Mouse (Mus musculus): ENCODE data around the gene Meis2.

Meis2 gene

GRCm38 (mm10) chr2:115938926-115939563 is 126.6 kb downstream of the Meis2 start:
- peak; percentile 63 for DNase-seq

DNA sequence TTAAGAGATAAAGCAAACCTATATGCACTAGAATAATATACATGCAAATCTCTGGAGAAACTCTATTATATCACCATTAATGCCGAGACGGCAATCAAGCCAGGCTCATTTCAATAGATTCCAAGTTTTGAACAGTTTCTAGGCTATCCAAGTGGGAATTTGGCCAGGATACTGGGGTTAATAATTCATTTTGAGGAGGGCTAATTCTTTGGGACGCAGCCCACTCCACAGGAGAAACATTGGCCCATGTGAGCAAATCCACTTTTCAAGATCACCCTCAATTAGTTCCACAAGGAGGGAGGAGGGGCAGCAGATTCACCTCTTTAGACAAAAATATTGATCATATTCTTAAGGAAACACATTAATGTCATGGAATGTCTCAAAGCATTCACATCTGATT is 127.3 kb downstream of the Meis2 start:
- no peak for DNase-seq

DNA sequence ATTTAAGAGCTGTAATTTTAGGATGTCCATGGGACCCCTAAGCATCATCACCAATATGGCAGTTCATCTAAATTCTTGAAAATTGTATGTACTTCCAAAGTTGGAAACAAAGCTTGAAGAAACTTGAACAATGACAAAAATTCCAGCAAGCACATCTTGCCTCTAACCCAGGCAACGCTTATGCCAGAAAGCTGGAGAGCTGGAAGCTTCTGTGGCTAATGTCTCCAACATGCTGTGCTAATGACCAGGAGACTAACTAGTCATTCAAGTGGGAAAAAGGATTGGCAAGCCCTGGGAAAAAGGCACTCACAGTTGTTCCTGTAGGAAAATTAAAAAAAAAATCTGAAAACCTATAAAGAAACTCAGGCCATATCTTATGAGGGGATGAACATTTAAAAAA is 127.7 kb downstream of the Meis2 start:
- no peak for DNase-seq

- DNase-seq = no peak
Observed at GRCm38 (mm10) chr2:115936786-115937185, 128.9 kb downstream of the Meis2 start.

DNA sequence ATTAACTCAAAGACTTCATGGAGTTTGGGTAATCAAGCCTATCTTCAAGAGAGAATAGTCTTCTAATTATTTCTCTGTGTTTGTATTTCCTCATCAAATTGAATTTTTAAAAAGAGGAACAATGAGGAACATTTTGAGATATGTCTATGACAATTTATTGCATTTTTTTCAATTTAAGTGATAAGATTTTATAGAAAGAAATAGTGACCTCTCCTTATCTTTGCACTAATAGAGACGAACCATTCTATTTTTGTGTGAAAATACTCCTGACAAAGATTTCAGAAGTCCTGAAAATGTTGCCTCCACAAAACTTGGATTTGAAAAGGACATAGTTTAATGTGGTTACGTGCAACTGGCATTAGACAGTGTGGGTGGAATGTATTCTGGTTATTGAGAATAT is 131.3 kb downstream of the Meis2 start:
- no peak for DNase-seq

GRCm38 (mm10) chr2:115933259-115933658 is 132.4 kb downstream of the Meis2 start:
- DNase-seq = no peak

DNA sequence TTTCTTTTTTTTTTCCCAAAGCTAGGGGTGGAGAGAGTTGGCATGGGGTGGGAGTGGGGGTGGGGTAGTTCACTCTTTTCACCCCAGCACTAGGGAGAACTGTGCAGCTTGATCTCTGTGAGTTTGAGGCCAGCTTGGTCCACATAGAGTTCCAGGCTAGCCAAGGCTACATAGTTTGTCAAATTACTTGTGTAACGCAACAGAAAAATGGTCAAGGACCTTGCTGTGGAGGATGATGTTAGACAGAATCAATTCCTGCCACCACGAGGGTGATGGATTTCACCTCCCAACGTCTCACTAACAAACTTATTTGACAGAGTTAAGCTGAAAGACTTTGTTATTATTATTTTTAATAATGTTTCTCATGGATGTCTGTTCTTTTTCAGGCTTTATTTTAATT is 139.9 kb downstream of the Meis2 start:
- DNase-seq = no peak

DNA sequence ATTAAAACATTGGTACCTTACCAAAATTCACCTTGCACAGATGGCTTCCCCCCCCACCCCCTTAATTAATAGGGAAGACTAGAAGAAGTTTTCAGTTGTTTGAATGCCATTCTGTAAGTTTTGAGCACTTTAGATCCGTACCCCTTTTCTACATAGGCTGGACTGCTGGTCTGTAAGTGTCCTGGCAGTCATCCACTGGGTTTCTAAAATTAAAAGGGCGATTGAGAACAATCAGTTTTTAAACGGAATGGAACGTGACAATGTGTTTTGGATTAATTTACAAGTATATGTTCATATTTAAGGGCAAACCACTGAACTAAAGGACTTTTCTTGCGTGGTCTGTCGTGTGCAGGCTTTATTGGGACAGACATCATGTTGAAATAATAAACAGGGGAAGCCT is 141.2 kb downstream of the Meis2 start:
- DNase-seq = no peak

DNA sequence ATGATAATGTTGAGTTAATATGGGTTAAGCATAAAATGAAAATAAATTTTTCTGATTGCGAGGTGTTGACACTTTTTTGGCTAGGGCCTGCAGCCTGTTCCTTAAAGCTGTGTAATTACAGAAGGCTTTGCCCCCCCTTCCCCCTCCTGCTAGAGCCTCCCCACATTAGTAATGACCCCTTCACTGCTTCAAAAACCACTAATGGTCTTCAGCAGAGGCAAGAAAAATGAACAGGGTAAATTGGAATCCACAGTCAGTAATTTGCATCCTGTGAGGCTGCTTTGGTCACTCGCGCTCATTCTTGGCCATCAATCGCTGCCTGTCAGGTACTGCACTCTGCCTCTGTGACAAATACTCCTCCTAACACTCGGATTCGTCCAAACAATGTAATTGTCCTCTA is 142.4 kb downstream of the Meis2 start:
- no peak for DNase-seq

DNA sequence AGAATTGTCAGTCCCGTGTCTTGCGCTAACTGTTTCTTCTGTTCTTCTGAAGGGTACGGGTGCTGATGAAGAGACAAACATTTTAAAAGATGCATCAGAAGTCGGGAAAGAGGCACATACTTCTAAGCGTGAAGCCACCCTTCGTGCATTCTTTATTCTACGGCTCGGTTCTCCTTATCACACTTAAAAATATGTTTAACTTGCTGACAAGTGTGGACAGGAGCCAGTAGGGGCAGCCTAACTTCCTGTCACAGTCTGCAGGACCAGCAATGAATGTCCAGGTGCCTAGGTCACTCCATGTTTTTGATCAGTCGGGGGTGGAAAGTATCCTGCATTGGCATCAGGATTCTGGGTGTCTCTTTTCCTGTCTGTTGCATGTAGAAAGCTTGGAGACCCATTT is 144.0 kb downstream of the Meis2 start:
- no peak for DNase-seq

DNA sequence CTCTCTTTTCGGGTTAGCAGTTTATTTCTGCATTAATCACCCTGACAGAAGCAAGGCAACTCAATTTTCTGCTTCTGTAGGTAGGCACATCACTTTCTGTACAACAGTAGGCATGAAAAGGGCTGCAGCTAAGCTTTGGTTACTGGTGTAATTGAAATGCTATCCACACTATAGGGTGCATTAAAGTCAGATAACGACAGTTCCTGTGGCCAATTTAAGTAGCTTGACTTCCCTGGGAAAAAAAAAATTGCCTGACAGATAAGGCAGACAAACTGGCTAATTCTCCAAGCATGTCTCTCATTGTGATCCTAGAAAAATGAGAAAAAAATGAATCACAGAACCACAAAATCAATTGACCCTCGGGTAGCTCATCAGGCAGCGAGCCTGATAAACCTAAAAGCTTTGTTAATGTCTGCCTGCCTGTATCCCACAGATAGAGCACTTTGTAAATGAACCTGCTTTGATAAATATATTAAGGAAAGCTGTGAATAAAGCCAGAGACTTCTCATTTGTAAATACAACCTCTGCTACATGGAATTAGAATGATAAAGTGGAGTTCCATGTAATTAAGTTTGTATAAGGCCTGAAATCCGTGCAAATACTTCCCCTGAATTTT is 145.2 kb downstream of the Meis2 start:
- no peak for DNase-seq

DNA sequence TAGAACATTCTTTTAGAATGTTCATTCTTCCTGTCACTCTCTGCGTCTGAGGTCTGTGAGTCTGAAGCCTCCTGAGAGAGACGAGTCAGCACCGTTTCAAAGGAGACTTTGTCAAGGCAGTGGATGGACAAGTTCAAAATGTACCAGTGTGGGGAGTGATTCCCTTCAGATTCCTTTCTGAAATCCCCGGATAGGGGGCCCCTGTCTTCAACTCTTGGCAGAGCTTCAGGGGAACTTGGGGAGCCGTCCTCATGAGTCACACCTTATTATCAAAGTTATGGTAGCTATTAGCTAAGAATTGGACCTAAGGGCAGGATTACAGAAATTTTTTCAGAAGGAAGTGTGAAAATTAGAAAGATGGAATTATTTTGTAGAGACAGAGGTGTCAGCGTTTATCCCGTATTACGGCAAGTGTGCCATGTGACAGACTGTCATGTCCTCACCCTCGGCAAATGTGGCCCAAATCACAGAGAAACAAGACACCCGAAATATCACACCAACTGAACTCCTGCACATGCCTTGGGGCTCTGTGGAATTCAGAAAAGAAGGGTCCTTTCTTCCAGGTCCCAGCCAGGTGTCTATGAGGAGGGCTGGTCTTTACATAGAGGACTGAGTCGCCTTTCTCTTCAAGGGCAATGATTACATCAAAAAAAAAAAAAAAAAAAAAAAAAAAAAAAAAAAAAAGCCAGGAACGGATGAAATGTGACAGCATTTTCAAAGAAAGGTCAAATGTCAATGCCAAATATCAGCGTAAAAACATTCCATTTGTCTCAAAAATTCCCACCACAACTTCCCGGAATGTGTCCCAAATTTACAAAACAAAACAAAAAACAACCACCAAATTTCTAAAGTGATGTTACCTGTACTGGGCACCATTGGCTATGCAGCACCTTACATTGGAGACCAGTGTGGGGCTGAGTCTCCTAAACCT is 146.2 kb downstream of the Meis2 start:
- DNase-seq = no peak

DNA sequence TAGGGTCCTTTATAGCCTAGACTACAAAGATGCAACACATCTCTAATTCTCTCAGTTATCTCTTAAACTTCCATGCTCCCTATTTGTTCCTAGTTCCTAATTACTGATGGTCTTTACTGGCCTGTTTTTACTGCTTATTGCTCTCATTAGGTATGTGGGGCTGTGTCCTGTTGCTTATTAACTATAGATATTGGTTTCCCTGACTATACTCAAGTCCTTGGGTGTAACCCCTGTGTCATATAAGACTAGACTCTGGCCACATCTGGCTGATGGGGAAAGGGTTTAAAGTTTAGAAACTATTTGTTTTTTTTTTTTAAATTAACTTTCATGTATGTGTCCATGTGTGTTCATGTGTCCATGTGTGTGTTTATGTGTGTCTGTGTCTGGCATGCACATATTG is 147.1 kb downstream of the Meis2 start:
- DNase-seq = no peak

GRCm38 (mm10) chr2:115914539-115914938 is 151.1 kb downstream of the Meis2 start:
- DNase-seq = no peak

- no peak for DNase-seq
Observed at GRCm38 (mm10) chr2:115912948-115913529, 152.6 kb downstream of the Meis2 start.

- no peak for DNase-seq
Observed at GRCm38 (mm10) chr2:115911913-115912642, 153.6 kb downstream of the Meis2 start.

- no peak for DNase-seq
Observed at GRCm38 (mm10) chr2:115910217-115910616, 155.4 kb downstream of the Meis2 start.

GRCm38 (mm10) chr2:115901007-115901406 is 164.6 kb downstream of the Meis2 start:
- DNase-seq = no peak

DNA sequence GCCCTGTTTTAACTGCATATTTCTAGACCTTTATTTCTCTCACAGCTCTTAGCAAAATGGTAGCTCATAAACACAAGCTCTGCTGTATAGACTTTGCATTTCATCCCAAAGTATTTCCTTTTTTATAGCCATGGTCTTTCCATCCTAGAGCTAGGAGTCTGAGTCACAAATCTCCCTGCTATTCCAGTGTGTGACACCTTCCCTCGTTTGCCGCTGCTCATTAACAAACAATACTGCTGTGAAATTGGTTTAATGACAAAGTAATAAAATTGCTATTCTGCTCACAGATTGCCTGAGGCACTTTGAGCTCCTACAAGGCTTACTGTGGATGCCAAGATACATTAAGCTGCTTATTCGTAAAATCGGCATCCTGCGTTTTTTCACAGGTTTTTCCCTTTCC is 168.1 kb downstream of the Meis2 start:
- DNase-seq = no peak

- DNase-seq = no peak
Observed at GRCm38 (mm10) chr2:115897001-115897400, 168.6 kb downstream of the Meis2 start.

DNA sequence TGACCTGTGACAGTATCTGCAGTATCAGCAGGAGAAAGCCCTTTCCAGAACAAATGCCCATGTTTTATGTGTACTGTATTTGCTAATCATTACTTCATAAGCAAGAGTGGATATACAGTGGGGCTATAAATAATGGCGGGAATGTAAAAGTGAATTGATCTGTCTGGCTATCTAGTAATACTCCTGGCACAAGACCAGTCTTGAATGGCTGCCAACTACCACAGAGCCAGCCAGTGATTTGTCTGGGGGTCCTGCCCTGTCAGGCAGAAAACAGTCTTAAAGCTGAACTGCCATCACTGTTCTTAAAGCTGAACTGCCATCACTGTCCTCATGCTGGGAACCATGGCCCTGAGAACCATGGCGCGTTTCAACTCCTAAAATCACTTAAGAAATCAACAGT is 169.9 kb downstream of the Meis2 start:
- DNase-seq = peak; percentile 63

GRCm38 (mm10) chr2:115895256-115895655 is 170.4 kb downstream of the Meis2 start:
- no peak for DNase-seq

DNA sequence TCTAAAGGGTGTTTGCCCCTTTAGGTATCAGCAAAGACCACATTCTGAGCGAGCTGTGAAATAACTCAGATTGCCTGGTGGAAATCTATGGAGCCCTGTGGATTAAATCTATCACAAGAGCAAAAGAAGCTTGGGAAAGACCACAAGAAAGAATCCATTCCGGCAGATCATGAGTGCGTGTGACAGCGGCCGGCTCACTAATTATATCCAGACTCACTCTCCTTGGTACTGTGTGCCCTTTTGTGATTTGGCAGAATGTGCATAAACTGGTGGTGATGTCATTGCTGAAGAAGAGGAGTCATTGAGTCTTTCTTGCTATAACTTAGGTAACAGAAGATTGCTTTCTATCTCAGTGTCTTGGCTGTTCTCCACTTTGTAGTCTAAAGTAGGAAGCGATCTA is 172.5 kb downstream of the Meis2 start:
- no peak for DNase-seq
